26 mouse cellular contexts compared by ENCODE assay signal in the genomic region with DNA sequence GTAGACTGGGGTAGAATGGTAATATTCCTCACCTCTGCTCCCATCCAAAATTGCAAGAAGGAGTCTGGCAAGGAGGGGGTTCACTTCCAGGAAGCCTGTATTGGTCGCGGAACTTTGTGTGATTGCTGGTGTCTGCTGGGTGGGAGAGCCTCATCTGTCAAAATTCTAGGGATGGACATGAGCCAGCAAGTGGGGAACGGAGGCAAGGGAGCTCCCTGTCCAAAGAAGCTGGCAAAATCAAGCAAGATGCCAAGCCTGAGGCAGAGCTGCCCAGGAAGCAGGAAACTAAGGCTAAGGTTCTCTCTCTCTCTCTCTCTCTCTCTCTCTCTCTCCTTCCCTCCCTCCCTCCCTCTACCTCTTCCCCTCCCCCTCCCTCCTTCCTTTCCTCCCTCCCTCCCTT. TPM values are rescaled to one million over a fixed set of nuclear protein-coding genes. Genes with fewer than 3 reads are reported as not detected.
"Had no signal": no experiment of that assay in that cellular context is flagged by ENCODE, and none has a peak within 500 bp of the region (broad histone marks: within the 10 kb centered on the region; RNA-seq: fewer than 3 reads in every experiment).

No protein-coding gene starts in this region.

- DNase-seq: kidney, adult 2 months; kidney, postnatal 25 days; left cerebral cortex, postnatal 4 days; liver, embryonic 13.5 days; lung, postnatal 36 days; midbrain, embryonic 14.5 days; right cerebral cortex, adult 18-20 months; right cerebral cortex, postnatal 14 days; right cerebral cortex, postnatal 4 days; thymus, adult 2 months; thymus, postnatal 14 days; thymus, postnatal 4 days had no signal

- H3K9me3 ChIP-seq: liver, embryonic 13.5 days; neural tube, embryonic 12.5 days; neural tube, embryonic 15.5 days had no signal

- H3K4me3 ChIP-seq: liver, embryonic 13.5 days; neural tube, embryonic 12.5 days; neural tube, embryonic 15.5 days had no signal

- H3K36me3 ChIP-seq: liver, embryonic 13.5 days; neural tube, embryonic 12.5 days; neural tube, embryonic 15.5 days had no signal

- ATAC-seq: intestine, postnatal 0 days had no signal

- H3K4me2 ChIP-seq: liver, embryonic 13.5 days; midbrain, embryonic 11.5 days; neural tube, embryonic 12.5 days; neural tube, embryonic 15.5 days had no signal

- H3K9ac ChIP-seq: liver, embryonic 13.5 days; neural tube, embryonic 12.5 days; neural tube, embryonic 15.5 days had no signal

- H3K27ac ChIP-seq: kidney, postnatal 0 days; liver, embryonic 13.5 days; neural tube, embryonic 12.5 days; neural tube, embryonic 15.5 days; stomach, postnatal 0 days had no signal

RNA-seq across cellular contexts. Expression of a gene that starts 52.9 kb away (rescaled TPM):
- polyA plus RNA-seq: intestine, embryonic 14.5 days; intestine, postnatal 0 days; kidney, adult 2 months; kidney, embryonic 14.5 days; kidney, postnatal 0 days; large intestine, adult 2 months; liver, adult 2 months; liver, embryonic 13.5 days; liver, embryonic 16.5 days; lung, embryonic 16.5 days; midbrain, embryonic 11.5 days; midbrain, embryonic 14.5 days; midbrain, postnatal 0 days; neural tube, embryonic 12.5 days; neural tube, embryonic 15.5 days; stomach, embryonic 14.5 days; stomach, postnatal 0 days; thymus, adult 2 months had no signal
